Mouse (Mus musculus) MEL (cell line): ENCODE measurements around the gene Slc25a29. TPM values are rescaled to one million over a fixed set of nuclear protein-coding genes. Genes with fewer than 3 reads are reported as not detected.

Source experiments
- DNase-seq: peaks from one replicate; pipeline ENCODE4 v3.0.0; 2011; ENCODE audit warnings: low read depth, low spot score
- H3K27ac ChIP-seq: 2 replicates; pipeline ENCODE4 v1.5.1; 2012; ENCODE audit warnings: low read depth, mild to moderate bottlenecking, control low read depth, low read length, moderate library complexity; ENCODE audit not compliant: control insufficient read depth
- H3K27me3 ChIP-seq, 2 experiments: fragments of 150-350 bp in 1 of 2; sonication (generic) in 1 of 2; 2 replicates each; pipeline ENCODE4 v1.6.1; 2012; ENCODE audit warnings: low read length in 2 of 2, mild to moderate bottlenecking in 2 of 2, improper control_type of control experiment in 1 of 2, moderate library complexity in 1 of 2; ENCODE audit not compliant: insufficient read depth in 2 of 2, control insufficient read depth in 1 of 2
- H3K36me3 ChIP-seq, 2 experiments: 2 replicates each; pipeline ENCODE4 v1.6.1; 2012 to 2014; ENCODE audit warnings: low read length in 2 of 2, improper control_type of control experiment in 1 of 2, inconsistent platforms in 1 of 2, mild to moderate bottlenecking in 1 of 2; ENCODE audit not compliant: insufficient read depth in 2 of 2, control insufficient read depth in 1 of 2
- H3K4me1 ChIP-seq, 2 experiments: fragments of 150-350 bp in 1 of 2; sonication (generic) in 1 of 2; 2 replicates each; pipeline ENCODE4 v1.6.1; 2012; ENCODE audit warnings: low read length in 2 of 2, improper control_type of control experiment in 1 of 2, mild to moderate bottlenecking in 1 of 2; ENCODE audit not compliant: insufficient read depth in 2 of 2, control insufficient read depth in 1 of 2
- H3K4me3 ChIP-seq, 2 experiments: fragments of 150-350 bp in 1 of 2; sonication (generic) in 1 of 2; 2 replicates each; pipeline ENCODE4 v1.5.1; 2012; ENCODE audit warnings: low read depth in 2 of 2, low read length in 2 of 2, mild to moderate bottlenecking in 2 of 2, moderate library complexity in 2 of 2, control low read depth in 1 of 2, improper control_type of control experiment in 1 of 2; ENCODE audit not compliant: control insufficient read depth in 1 of 2, insufficient read depth in 1 of 2
- H3K79me2 ChIP-seq: 2 replicates; pipeline ENCODE4 v1.6.1; 2012; ENCODE audit warnings: mild to moderate bottlenecking, low read length, moderate library complexity; ENCODE audit not compliant: control insufficient read depth, poor library complexity, insufficient read depth
- H3K9ac ChIP-seq: 2 replicates; pipeline ENCODE4 v1.6.1; 2012; ENCODE audit warnings: low read depth, mild to moderate bottlenecking, control low read depth, low read length, moderate library complexity; ENCODE audit not compliant: control insufficient read depth, poor library complexity, severe bottlenecking
- H3K9me3 ChIP-seq: fragments of 150-350 bp; sonication (generic); replicated peaks from 2 replicates; pipeline ENCODE4 v1.6.1; 2012; ENCODE audit warnings: mild to moderate bottlenecking, low read length, improper control_type of control experiment, moderate library complexity; ENCODE audit not compliant: insufficient read depth
- BHLHE40 ChIP-seq: IDR thresholded peaks from 2 replicates; pipeline ENCODE4 v1.6.1; 2012; ENCODE audit warnings: low read depth, mild to moderate bottlenecking, inconsistent platforms, low read length, improper control_type of control experiment, borderline replicate concordance
- CHD2 ChIP-seq: IDR thresholded peaks from 2 replicates; pipeline ENCODE4 v1.6.1; 2011; ENCODE audit warnings: low read length, improper control_type of control experiment
- CTCF ChIP-seq, 3 experiments: IDR thresholded peaks in 2 of 3; conservative IDR thresholded peaks in 1 of 3; 2 replicates each; pipeline ENCODE4 v1.5.1; 2011 to 2012; ENCODE audit warnings: low read length in 3 of 3, low read depth in 2 of 3, mild to moderate bottlenecking in 2 of 3, improper control_type of control experiment in 1 of 3, inconsistent platforms in 1 of 3, mixed read lengths in 1 of 3, moderate library complexity in 1 of 3; ENCODE audit not compliant: control insufficient read depth in 1 of 3, insufficient read depth in 1 of 3, poor library complexity in 1 of 3, severe bottlenecking in 1 of 3
- E2F4 ChIP-seq: IDR thresholded peaks from 2 replicates; pipeline ENCODE4 v1.6.1; 2011; ENCODE audit warnings: low read depth, low read length, improper control_type of control experiment, borderline replicate concordance
- EP300 ChIP-seq, 2 experiments: IDR thresholded peaks; 2 replicates each; pipeline ENCODE4 v1.6.1; 2011; ENCODE audit warnings: improper control_type of control experiment in 2 of 2, low read length in 2 of 2, low read depth in 1 of 2, mild to moderate bottlenecking in 1 of 2
- HCFC1 ChIP-seq: IDR thresholded peaks from 2 replicates; pipeline ENCODE4 v1.6.1; 2012; ENCODE audit warnings: low read depth, mild to moderate bottlenecking, inconsistent platforms, low read length, improper control_type of control experiment, moderate library complexity
- JUND ChIP-seq: IDR thresholded peaks from 2 replicates; pipeline ENCODE4 v1.6.1; 2011; ENCODE audit warnings: low read depth, mild to moderate bottlenecking, improper control_type of control experiment, low read length
- MAFK ChIP-seq: IDR thresholded peaks from 2 replicates; pipeline ENCODE4 v1.6.1; 2011; ENCODE audit warnings: low read depth, mild to moderate bottlenecking, low read length, improper control_type of control experiment, borderline replicate concordance
- MAZ ChIP-seq: IDR thresholded peaks from 2 replicates; pipeline ENCODE4 v1.6.1; 2012; ENCODE audit warnings: low read depth, mild to moderate bottlenecking, inconsistent platforms, low read length, improper control_type of control experiment
- MEF2A ChIP-seq: IDR thresholded peaks from 2 replicates; pipeline ENCODE4 v1.6.1; 2014; ENCODE audit warnings: low read depth, mild to moderate bottlenecking, inconsistent platforms, low read length, improper control_type of control experiment; ENCODE audit not compliant: poor library complexity, insufficient replicate concordance, severe bottlenecking; ENCODE audit errors: extremely low read depth
- MYC ChIP-seq: IDR thresholded peaks from 2 replicates; pipeline ENCODE4 v1.6.1; 2011; ENCODE audit warnings: low read depth, mild to moderate bottlenecking, low read length, improper control_type of control experiment, moderate library complexity
- NELFE ChIP-seq: IDR thresholded peaks from 2 replicates; pipeline ENCODE4 v1.6.1; 2011; ENCODE audit warnings: low read depth, low read length, improper control_type of control experiment
- POLR2A ChIP-seq, 2 experiments: IDR thresholded peaks; 2 replicates each; pipeline ENCODE4 v1.6.1; 2011 to 2012; ENCODE audit warnings: low read length in 2 of 2, mild to moderate bottlenecking in 2 of 2, control low read depth in 1 of 2, improper control_type of control experiment in 1 of 2, low read depth in 1 of 2, moderate library complexity in 1 of 2; ENCODE audit not compliant: control insufficient read depth in 1 of 2, insufficient read depth in 1 of 2, poor library complexity in 1 of 2
- POLR2AphosphoS2 ChIP-seq: IDR thresholded peaks from 2 replicates; pipeline ENCODE4 v1.6.1; 2011; ENCODE audit warnings: low read length, improper control_type of control experiment
- POLR2AphosphoS5 ChIP-seq: IDR thresholded peaks from 2 replicates; pipeline ENCODE4 v1.6.1; 2012; ENCODE audit warnings: low read depth, borderline replicate concordance, mild to moderate bottlenecking, inconsistent platforms, low read length, moderate library complexity, mixed read lengths
- RCOR1 ChIP-seq: IDR thresholded peaks from 2 replicates; pipeline ENCODE4 v1.6.1; 2012; ENCODE audit warnings: low read depth, mild to moderate bottlenecking, inconsistent platforms, low read length, improper control_type of control experiment
- SIN3A ChIP-seq: IDR thresholded peaks from 2 replicates; pipeline ENCODE4 v1.6.1; 2012; ENCODE audit warnings: low read length, improper control_type of control experiment, inconsistent platforms
- SMC3 ChIP-seq: IDR thresholded peaks from 2 replicates; pipeline ENCODE4 v1.6.1; 2011; ENCODE audit warnings: low read depth, low read length, improper control_type of control experiment
- USF1 ChIP-seq: IDR thresholded peaks from 2 replicates; pipeline ENCODE4 v1.6.1; 2014; ENCODE audit warnings: low read depth, mild to moderate bottlenecking, inconsistent platforms, low read length, improper control_type of control experiment, moderate library complexity
- USF2 ChIP-seq, 2 experiments: IDR thresholded peaks; 2 replicates each; pipeline ENCODE4 v1.6.1; 2011 to 2012; ENCODE audit warnings: improper control_type of control experiment in 2 of 2, low read length in 2 of 2, borderline replicate concordance in 1 of 2, inconsistent platforms in 1 of 2, low read depth in 1 of 2, mild to moderate bottlenecking in 1 of 2; ENCODE audit not compliant: insufficient read depth in 1 of 2
- ZC3H11A ChIP-seq: IDR thresholded peaks from 2 replicates; pipeline ENCODE4 v1.6.1; 2012; ENCODE audit warnings: low read depth, mild to moderate bottlenecking, inconsistent platforms, low read length, improper control_type of control experiment
- ZKSCAN1 ChIP-seq: IDR thresholded peaks from 2 replicates; pipeline ENCODE4 v1.6.1; 2012; ENCODE audit warnings: low read depth, mild to moderate bottlenecking, inconsistent platforms, low read length, improper control_type of control experiment, moderate library complexity
- polyA plus RNA-seq, 2 experiments: library from polyadenylated mRNA; stranded (reverse) in 1 of 2; unstranded in 1 of 2; fragments of >175 nt in 1 of 2; fragments of >200 nt in 1 of 2; gene quantifications; 2 replicates each; pipeline versions ENCODE4 v1.2.1 to v1.2.4; 2012; ENCODE audit warnings: low replicate concordance in 2 of 2, low read depth in 1 of 2; ENCODE audit not compliant: insufficient read length in 2 of 2, insufficient read depth in 1 of 2, missing spikeins in 1 of 2
- total RNA-seq: library from RNA; depleted of rRNA; stranded (reverse); fragments of 300-350 nt; gene quantifications from 2 replicates; pipeline ENCODE4 v1.2.3, GENCODE M21; 2012

The Slc25a29 gene
- total and polyA plus RNA-seq, 3 experiments: 3.0 to 3.3 TPM; not detected in 1

DNA sequence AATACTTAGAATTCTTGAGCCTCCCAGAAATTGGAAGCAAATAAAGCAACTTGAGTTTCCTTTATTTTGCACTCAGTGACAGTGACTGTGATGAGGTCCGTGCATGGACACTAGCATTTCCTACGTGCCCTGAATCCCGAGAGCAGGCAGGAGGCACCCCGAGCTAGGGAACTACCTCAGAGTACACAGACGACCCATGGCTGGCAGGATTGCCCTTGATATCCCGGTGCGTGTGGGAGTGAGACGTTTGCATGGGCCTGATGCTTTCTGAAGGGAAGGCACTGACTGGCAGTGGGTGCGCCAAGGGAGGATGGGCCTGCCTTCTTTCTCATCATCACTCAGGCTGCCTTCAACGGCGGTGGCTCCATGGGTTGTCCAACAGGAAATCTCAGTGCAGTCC is 19.1 kb downstream of the Slc25a29 start:
- H3K79me2 ChIP-seq: peaks cover 24% of the 10 kb centered on the region
- no peak overlapping the region for H3K9ac ChIP-seq
- H3K9me3 ChIP-seq: no peaks in the 10 kb centered on the region
- no peak overlapping the region for H3K27ac ChIP-seq
- TF ChIP-seq BHLHE40: no peak
- no peak for TF ChIP-seq CHD2
- TF ChIP-seq CTCF (IDR thresholded peaks at IDR 0.05 in 2 of 3, conservative IDR thresholded peaks at IDR 0.05 in 1 of 3; ENCODE audit: control insufficient read depth in 1 of 3, insufficient read depth in 1 of 3, low read depth in 2 of 3, low read length in 3 of 3, poor library complexity in 1 of 3, severe bottlenecking in 1 of 3): no peak
- no peak for TF ChIP-seq E2F4
- TF ChIP-seq, all 39 proteins: peak for 0
- Histone ChIP-seq H3K4me1 (no peaks in the 10 kb centered on the region), H3K36me3 (peaks cover 0 to 26% of the 10 kb centered on the region in 2 experiments; a peak in 2 of 4 replicates), H3K4me3 (no peak overlapping the region), H3K27me3 (no peaks in the 10 kb centered on the region)
- no peak for DNase-seq

DNA sequence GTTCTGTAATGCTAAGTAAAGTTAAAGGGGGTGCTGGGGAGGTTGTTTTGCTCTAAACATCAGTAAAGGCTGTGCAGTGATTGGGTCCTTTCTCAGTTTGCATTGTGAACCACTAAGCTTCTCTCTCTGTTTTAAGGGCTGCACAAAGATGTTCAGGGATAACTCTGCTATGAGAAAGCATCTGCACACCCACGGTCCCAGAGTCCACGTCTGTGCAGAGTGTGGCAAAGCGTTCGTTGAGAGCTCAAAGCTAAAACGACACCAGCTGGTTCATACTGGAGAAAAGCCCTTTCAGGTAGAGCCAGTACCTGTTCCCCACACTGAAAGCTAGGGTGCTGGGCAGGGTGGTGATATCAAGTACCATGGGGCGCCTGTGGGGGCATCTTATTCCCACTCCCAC is 21.2 kb downstream of the Slc25a29 start:
- Histone ChIP-seq H3K36me3 (peaks cover 0 to 36% of the 10 kb centered on the region in 2 experiments; a peak in 3 of 4 replicates), H3K4me3 (no peak overlapping the region), H3K27me3 (no peaks in the 10 kb centered on the region), H3K27ac (no peak overlapping the region), H3K9ac (no peak overlapping the region), H3K4me1 (no peaks in the 10 kb centered on the region; a peak in 3 of 4 replicates), H3K9me3 (no peaks in the 10 kb centered on the region), H3K79me2 (peaks cover 45% of the 10 kb centered on the region)
- DNase-seq: no peak
- TF ChIP-seq MAFK (no peak), POLR2AphosphoS2 (no peak), CHD2 (no peak), USF1 (no peak), MEF2A (no peak), ZC3H11A (no peak), NELFE (no peak), SIN3A (no peak), ZKSCAN1 (no peak), MAZ (no peak), CTCF (IDR thresholded peaks at IDR 0.05 in 2 of 3, conservative IDR thresholded peaks at IDR 0.05 in 1 of 3; ENCODE audit: control insufficient read depth in 1 of 3, insufficient read depth in 1 of 3, low read depth in 2 of 3, low read length in 3 of 3, poor library complexity in 1 of 3, severe bottlenecking in 1 of 3) (no peak), RCOR1 (no peak), JUND (no peak), EP300 (IDR thresholded peaks at IDR 0.05; ENCODE audit: low read depth in 1 of 2, low read length in 2 of 2) (no peak), SMC3 (no peak), MYC (no peak), HCFC1 (no peak), USF2 (IDR thresholded peaks at IDR 0.05; ENCODE audit: borderline replicate concordance in 1 of 2, insufficient read depth in 1 of 2, low read depth in 1 of 2, low read length in 2 of 2) (no peak), POLR2AphosphoS5 (no peak), POLR2A (IDR thresholded peaks at IDR 0.05; ENCODE audit: control insufficient read depth in 1 of 2, insufficient read depth in 1 of 2, low read depth in 1 of 2, low read length in 2 of 2, poor library complexity in 1 of 2) (no peak)
